Mouse (Mus musculus) lung, postnatal 0 days (tissue): Measurements from ENCODE around the gene Ppp2r3a. TPM values are rescaled to one million over a fixed set of nuclear protein-coding genes. Genes with fewer than 3 reads are reported as not detected.

Experiments
- ATAC-seq: fragments of 200-750 bp; cut with Nextera tagmentation; 2 replicates; pipeline ENCODE4 v1.8.0; 2017; ENCODE audit warnings: moderate library complexity
- DNase-seq: peaks from one replicate; pipeline ENCODE4 v3.0.0-alpha.2; 2016; ENCODE audit warnings: low spot score
- H3K27ac ChIP-seq: fragments of 300-500 bp; sonication (generic); 2 replicates; pipeline ENCODE4 v1.5.1; 2014; ENCODE audit warnings: antibody characterized with exemption, mild to moderate bottlenecking, low read length, mixed read lengths
- H3K27me3 ChIP-seq: fragments of 300-500 bp; sonication (generic); replicated peaks from 2 replicates; pipeline ENCODE4 v1.6.1; 2014; ENCODE audit warnings: low read length, mixed read lengths; ENCODE audit not compliant: insufficient read depth
- H3K36me3 ChIP-seq: fragments of 300-500 bp; sonication (generic); 2 replicates; pipeline ENCODE4 v1.6.1; 2014; ENCODE audit warnings: low read length, mixed read lengths; ENCODE audit not compliant: insufficient read depth
- H3K4me1 ChIP-seq: fragments of 300-500 bp; sonication (generic); 2 replicates; pipeline ENCODE4 v1.6.1; 2014; ENCODE audit warnings: antibody characterized with exemption, low read depth, low read length, mixed read lengths; ENCODE audit not compliant: insufficient read depth
- H3K4me2 ChIP-seq: fragments of 300-500 bp; sonication (generic); replicated peaks from 2 replicates; pipeline ENCODE4 v1.6.1; 2014; ENCODE audit warnings: low read depth, mild to moderate bottlenecking, low read length, moderate library complexity, mixed read lengths
- H3K4me3 ChIP-seq: fragments of 300-500 bp; sonication (generic); 2 replicates; pipeline ENCODE4 v1.5.1; 2014; ENCODE audit warnings: low read depth, low read length
- H3K9ac ChIP-seq: fragments of 300-500 bp; sonication (generic); replicated peaks from 2 replicates; pipeline ENCODE4 v1.6.1; 2014; ENCODE audit warnings: low read depth, mild to moderate bottlenecking
- H3K9me3 ChIP-seq: fragments of 300-500 bp; sonication (generic); 2 replicates; pipeline ENCODE4 v1.6.1; 2016; ENCODE audit warnings: low read length, mixed read lengths
- CTCF ChIP-seq: IDR thresholded peaks from 2 replicates; pipeline ENCODE4 v1.5.1; 2016; ENCODE audit warnings: antibody characterized with exemption, mild to moderate bottlenecking
- EP300 ChIP-seq: IDR thresholded peaks from 2 replicates; pipeline ENCODE4 v1.6.1; 2016; ENCODE audit warnings: antibody characterized with exemption, mild to moderate bottlenecking, control low read depth
- WGBS: fragments of 180-500 bp; shearing (Covaris S2); extraction: QIAGEN DNeasy Blood & Tissue Kit; methylation state at CpG from one replicate; pipeline ENCODE4 v1.1.7; 2014; 5-methylcytosine and 5-hydroxymethylcytosine counted together
- polyA plus RNA-seq: library from polyadenylated mRNA; unstranded; fragments of >200 nt; fragmentation: Nextera tagmentation; extraction: Ambion mirVana; gene quantifications from 2 replicates; pipeline ENCODE4 v1.2.1, GENCODE M21; 2015

Gene Ppp2r3a
- polyA plus RNA-seq, 1 experiment from 2014 or later, result 7.2 TPM

- Histone ChIP-seq H3K4me3 (no peak overlapping the region), H3K9me3 (no peaks in the 10 kb centered on the region), H3K36me3 (no peaks in the 10 kb centered on the region), H3K9ac (no peak overlapping the region), H3K27ac (no peak overlapping the region), H3K4me2 (no peak overlapping the region), H3K27me3 (no peaks in the 10 kb centered on the region), H3K4me1 (no peaks in the 10 kb centered on the region)
- TF ChIP-seq EP300 (no peak), CTCF (peak; percentile 82)
- ATAC-seq (no peak), DNase-seq (peak; percentile 80)
- 96% methylated on average over 1 of the region's 1 CpGs for WGBS
Measured at GRCm38 (mm10) chr9:101159431-101159830, 92.2 kb downstream of the Ppp2r3a start.

DNA sequence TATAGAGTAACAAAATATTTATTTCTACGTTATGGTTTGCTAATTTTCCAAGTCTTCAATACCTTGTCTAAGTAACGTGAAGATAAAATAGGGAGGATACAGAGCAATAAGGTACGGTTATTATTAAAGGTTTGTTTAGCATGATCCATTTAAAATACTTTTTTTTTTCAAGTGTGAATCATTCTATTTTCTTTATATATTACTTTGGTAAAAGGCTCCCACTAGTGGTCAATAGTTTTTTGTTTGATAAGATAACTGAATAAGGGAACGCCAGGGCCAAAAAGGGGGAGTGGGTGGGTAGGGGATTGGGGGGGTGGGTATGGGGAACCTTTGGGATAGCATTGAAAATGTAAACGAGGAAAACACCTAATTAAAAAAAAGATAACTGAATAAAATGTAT lies 98.7 kb downstream of the Ppp2r3a start:
- 65% methylated on average over 5 of the region's 5 CpGs for WGBS
- Histone ChIP-seq H3K27ac (no peak overlapping the region), H3K4me3 (no peak overlapping the region), H3K27me3 (no peaks in the 10 kb centered on the region), H3K9ac (no peak overlapping the region), H3K4me1 (no peaks in the 10 kb centered on the region), H3K36me3 (0 out of 2 replicates have a peak, but pooled peaks cover 4% of the 10 kb centered on the region), H3K4me2 (no peak overlapping the region), H3K9me3 (no peaks in the 10 kb centered on the region)
- no peak for TF ChIP-seq EP300
- no peak for TF ChIP-seq CTCF
- DNase-seq (peak; percentile 38), ATAC-seq (no peak)

GRCm38 (mm10) chr9:101143635-101144034 lies 108.0 kb downstream of the Ppp2r3a start:
- no peak for TF ChIP-seq CTCF
- TF ChIP-seq EP300, result no peak
- Histone ChIP-seq H3K27me3 (no peaks in the 10 kb centered on the region), H3K4me1 (no peaks in the 10 kb centered on the region), H3K9ac (no peak overlapping the region), H3K27ac (no peak overlapping the region), H3K36me3 (peaks cover 8% of the 10 kb centered on the region; the same call in 1 of the 2 replicates), H3K4me2 (no peak overlapping the region), H3K9me3 (no peaks in the 10 kb centered on the region), H3K4me3 (no peak overlapping the region)
- DNase-seq (no peak), ATAC-seq (no peak)
- 92% methylated on average over 4 of the region's 4 CpGs for WGBS

GRCm38 (mm10) chr9:101114182-101114884 lies 137.3 kb downstream of the Ppp2r3a start:
- H3K4me1 ChIP-seq, result peaks cover 6% of the 10 kb centered on the region; the same call in 1 of the 2 replicates
- 0 out of 2 replicates have a peak, but pooled peaks cover 3% of the 10 kb centered on the region for H3K36me3 ChIP-seq
- TF ChIP-seq EP300 (no peak), CTCF (no peak)
- no peak overlapping the region for H3K4me3 ChIP-seq
- no peak overlapping the region for H3K9ac ChIP-seq
- H3K9me3 ChIP-seq, result no peaks in the 10 kb centered on the region
- no peak for ATAC-seq
- H3K27me3 ChIP-seq, result no peaks in the 10 kb centered on the region
- no peak overlapping the region for H3K27ac ChIP-seq
- no peak for DNase-seq
- no peak overlapping the region for H3K4me2 ChIP-seq
- WGBS, result 81% methylated on average over 8 of the region's 8 CpGs

- no peak overlapping the region for H3K4me3 ChIP-seq
- peaks cover 6% of the 10 kb centered on the region; the same call in 1 of the 2 replicates for H3K4me1 ChIP-seq
- H3K36me3 ChIP-seq, result 0 out of 2 replicates have a peak, but pooled peaks cover 3% of the 10 kb centered on the region
- TF ChIP-seq EP300 (no peak), CTCF (no peak)
- no peak overlapping the region for H3K4me2 ChIP-seq
- H3K9ac ChIP-seq, result no peak overlapping the region
- ATAC-seq (0 out of 2 replicates have a peak, but pooled peaks have one; percentile 23), DNase-seq (peak; percentile 40)
- H3K9me3 ChIP-seq, result no peaks in the 10 kb centered on the region
- no peak overlapping the region for H3K27ac ChIP-seq
- H3K27me3 ChIP-seq, result no peaks in the 10 kb centered on the region
- 56% methylated on average over 4 of the region's 4 CpGs for WGBS
Measured at GRCm38 (mm10) chr9:101113317-101113716, 138.3 kb downstream of the Ppp2r3a start.

DNA sequence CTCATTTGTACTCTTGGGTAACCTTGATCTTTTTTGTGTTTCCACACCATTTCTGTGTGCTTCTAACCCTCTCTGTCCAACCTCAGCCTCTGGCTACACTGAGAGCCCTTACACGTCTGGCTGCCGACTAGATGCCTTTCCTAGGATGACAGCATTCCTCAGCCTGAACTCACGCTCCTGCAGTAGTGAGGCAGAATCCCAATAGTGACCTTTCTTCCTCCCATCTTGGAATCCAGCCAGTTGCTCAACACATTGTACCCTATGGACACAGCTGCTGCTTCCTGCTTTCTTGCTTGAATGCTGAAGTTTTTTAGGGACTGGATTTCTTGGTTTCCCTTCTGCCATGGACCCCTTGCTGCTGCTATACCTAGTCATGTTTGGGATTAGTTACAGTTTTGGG lies 141.6 kb downstream of the Ppp2r3a start:
- no peak overlapping the region for H3K9ac ChIP-seq
- DNase-seq, result peak; percentile 87
- TF ChIP-seq EP300 (0 out of 2 replicates have a peak, but pooled peaks have one; percentile 13), CTCF (no peak)
- H3K36me3 ChIP-seq, result no peaks in the 10 kb centered on the region
- no peak overlapping the region for H3K4me3 ChIP-seq
- H3K9me3 ChIP-seq, result no peaks in the 10 kb centered on the region
- H3K27me3 ChIP-seq, result no peaks in the 10 kb centered on the region
- 0% methylated on average over 3 of the region's 3 CpGs for WGBS
- ATAC-seq, result peak; percentile 87
- peak overlapping the region; percentile 47; the same call in 1 of the 2 replicates for H3K27ac ChIP-seq
- H3K4me1 ChIP-seq, result peaks cover 6% of the 10 kb centered on the region; the same call in 1 of the 2 replicates
- H3K4me2 ChIP-seq, result no peak overlapping the region
